Mouse (Mus musculus): ENCODE results near the gene Cdkn2a. TPM values are rescaled to one million over a fixed set of nuclear protein-coding genes. Genes with fewer than 3 reads are reported as not detected.

Gene Cdkn2a
- polyA plus RNA-seq, 1 experiment from 2014 or later = not detected

- no peaks in the 10 kb centered on the region for H3K4me1 ChIP-seq
- under 1% methylated on average over 24 of the region's 24 CpGs for WGBS
- no peak overlapping the region for H3K4me3 ChIP-seq
- no peaks in the 10 kb centered on the region for H3K36me3 ChIP-seq (replicated peaks)
- peaks cover 99% of the 10 kb centered on the region for H3K27me3 ChIP-seq (replicated peaks; ENCODE audit: low read depth, poor library complexity, severe bottlenecking)
- H3K27ac ChIP-seq (replicated peaks) = no peak overlapping the region
- H3K9me3 ChIP-seq = no peaks in the 10 kb centered on the region
- peak; percentile 63 for DNase-seq (ENCODE audit: low spot score)
These were observed 19.5 kb downstream of the Cdkn2a start for GRCm38 (mm10) chr4:89274829-89275548.

DNA sequence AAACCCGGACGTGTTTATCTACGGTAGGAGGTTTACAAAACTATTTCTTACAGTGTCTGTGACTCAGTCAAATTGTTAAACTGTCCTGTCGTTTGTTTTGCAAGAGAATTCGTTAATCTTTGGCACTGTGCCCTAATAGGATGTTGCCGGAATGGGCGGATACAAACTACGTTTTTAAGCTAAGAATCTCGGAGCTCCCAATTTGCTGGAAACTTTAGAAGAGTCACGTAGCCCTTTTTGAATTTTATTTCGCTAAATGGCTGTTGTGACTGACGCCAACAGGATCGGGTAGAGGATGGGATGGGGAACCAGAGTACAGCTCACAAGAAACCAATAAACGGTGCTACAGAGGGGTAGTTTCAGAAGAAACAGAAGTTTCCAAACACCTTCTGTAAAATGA, 20.4 kb downstream of the Cdkn2a start:
- WGBS = 2% methylated on average over 14 of the region's 14 CpGs
- no peaks in the 10 kb centered on the region for H3K9me3 ChIP-seq
- H3K36me3 ChIP-seq (replicated peaks) = no peaks in the 10 kb centered on the region
- peaks cover 99% of the 10 kb centered on the region for H3K27me3 ChIP-seq (replicated peaks; ENCODE audit: low read depth, poor library complexity, severe bottlenecking)
- peak; percentile 27 for DNase-seq (ENCODE audit: low spot score)
- no peak overlapping the region for H3K27ac ChIP-seq (replicated peaks)
- no peak overlapping the region for H3K4me3 ChIP-seq
- H3K4me1 ChIP-seq = no peaks in the 10 kb centered on the region

DNA sequence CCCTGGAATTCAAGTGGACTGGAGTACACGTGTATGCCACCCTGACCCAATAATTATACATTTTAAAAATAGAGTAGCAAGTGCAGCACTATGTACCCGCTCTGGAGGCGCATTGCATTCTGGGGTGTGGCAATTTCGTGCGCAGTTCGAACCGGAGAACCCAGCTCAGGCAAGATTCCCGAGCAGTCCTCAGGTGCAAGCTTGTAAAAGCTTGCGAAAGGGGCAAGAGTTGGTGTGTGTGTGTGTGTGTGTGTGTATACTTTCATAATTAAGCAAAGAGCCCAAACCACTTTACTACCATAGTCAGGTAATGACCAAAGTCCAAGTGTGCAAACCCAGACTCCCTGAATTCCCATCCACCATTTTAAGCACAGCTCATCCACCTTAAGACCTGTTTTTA, 20.9 kb downstream of the Cdkn2a start:
- under 1% methylated on average over 9 of the region's 9 CpGs for WGBS
- no peak overlapping the region for H3K27ac ChIP-seq (replicated peaks)
- no peaks in the 10 kb centered on the region for H3K9me3 ChIP-seq
- H3K36me3 ChIP-seq (replicated peaks) = no peaks in the 10 kb centered on the region
- H3K4me1 ChIP-seq = no peaks in the 10 kb centered on the region
- peaks cover 99% of the 10 kb centered on the region for H3K27me3 ChIP-seq (replicated peaks; ENCODE audit: low read depth, poor library complexity, severe bottlenecking)
- DNase-seq (ENCODE audit: low spot score) = no peak
- no peak overlapping the region for H3K4me3 ChIP-seq

GRCm38 (mm10) chr4:89272961-89273540, 21.4 kb downstream of the Cdkn2a start:
- under 1% methylated on average over 20 of the region's 20 CpGs for WGBS
- DNase-seq (ENCODE audit: low spot score) = peak; percentile 45
- H3K27me3 ChIP-seq (replicated peaks; ENCODE audit: low read depth, poor library complexity, severe bottlenecking) = peaks cover 96% of the 10 kb centered on the region
- no peaks in the 10 kb centered on the region for H3K9me3 ChIP-seq
- no peak overlapping the region for H3K27ac ChIP-seq (replicated peaks)
- no peak overlapping the region for H3K4me3 ChIP-seq
- no peaks in the 10 kb centered on the region for H3K36me3 ChIP-seq (replicated peaks)
- H3K4me1 ChIP-seq = no peaks in the 10 kb centered on the region

DNA sequence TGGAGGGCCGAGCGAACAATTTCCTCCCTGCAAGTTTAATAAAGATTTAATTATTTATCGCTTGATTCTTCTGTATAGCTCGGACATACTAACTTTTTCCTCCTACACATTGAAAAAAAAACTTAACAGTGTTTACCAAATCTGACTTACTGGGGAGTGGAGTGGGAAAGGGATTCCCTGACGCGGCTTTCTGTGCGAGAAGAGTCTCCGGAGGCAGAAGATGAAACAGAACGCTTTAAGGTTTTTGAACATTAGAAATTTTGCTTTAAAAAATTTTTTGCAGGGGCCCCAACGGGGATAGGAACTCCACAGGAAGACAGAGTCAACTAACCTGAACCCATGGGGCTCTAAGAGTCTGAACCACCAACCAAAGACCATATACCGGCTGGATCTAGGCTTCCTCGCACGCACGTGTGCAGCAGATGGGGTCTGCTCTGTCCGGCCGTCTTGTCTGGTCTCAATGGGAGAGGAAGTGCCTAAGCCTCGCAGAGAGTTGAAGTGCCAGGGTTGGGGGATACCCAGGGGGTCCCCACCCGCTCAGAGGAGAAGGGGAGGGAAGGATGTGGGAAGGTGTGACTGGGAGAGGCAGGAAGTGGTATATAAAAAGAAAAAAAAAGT, 22.2 kb downstream of the Cdkn2a start:
- DNase-seq (ENCODE audit: low spot score) = peak; percentile 49
- 3% methylated on average over 18 of the region's 18 CpGs for WGBS

GRCm38 (mm10) chr4:89257768-89258167, 36.7 kb downstream of the Cdkn2a start:
- WGBS = 78% methylated on average over 1 of the region's 1 CpGs
- Histone ChIP-seq H3K4me3 (no peak overlapping the region), H3K27me3 (replicated peaks; ENCODE audit: low read depth, poor library complexity, severe bottlenecking) (0 out of 2 replicates have a peak, but pooled peaks cover 4% of the 10 kb centered on the region), H3K27ac (replicated peaks) (no peak overlapping the region), H3K9me3 (no peaks in the 10 kb centered on the region), H3K4me1 (no peaks in the 10 kb centered on the region), H3K36me3 (replicated peaks) (no peaks in the 10 kb centered on the region)
- DNase-seq (ENCODE audit: low spot score) = no peak

More for the DNA sequence above, 22.2 kb downstream of the Cdkn2a start:
- H3K27ac ChIP-seq (replicated peaks) = no peak overlapping the region
- H3K4me3 ChIP-seq = no peak overlapping the region
- H3K4me1 ChIP-seq = no peaks in the 10 kb centered on the region
- H3K9me3 ChIP-seq = no peaks in the 10 kb centered on the region
- no peaks in the 10 kb centered on the region for H3K36me3 ChIP-seq (replicated peaks)
- H3K27me3 ChIP-seq (replicated peaks; ENCODE audit: low read depth, poor library complexity, severe bottlenecking) = peaks cover 91% of the 10 kb centered on the region

- Histone ChIP-seq H3K9me3 (no peaks in the 10 kb centered on the region), H3K27me3 (replicated peaks; ENCODE audit: low read depth, poor library complexity, severe bottlenecking) (no peaks in the 10 kb centered on the region)
- 93% methylated on average over 8 of the region's 8 CpGs for WGBS
These were observed 60.0 kb downstream of the Cdkn2a start for GRCm38 (mm10) chr4:89234446-89234845.

More at GRCm38 (mm10) chr4:89234446-89234845, 60.0 kb downstream of the Cdkn2a start:
- no peak for DNase-seq (ENCODE audit: low spot score)
- Histone ChIP-seq H3K36me3 (replicated peaks) (no peaks in the 10 kb centered on the region), H3K4me3 (no peak overlapping the region), H3K27ac (replicated peaks) (no peak overlapping the region), H3K4me1 (no peaks in the 10 kb centered on the region)

Other genes starting within 250 kb of the Cdkn2a start
- 129 and 137 TPM in 2 replicates for gene Mtap, start 157.5 kb downstream of the Cdkn2a start, polyA plus RNA-seq (2016; fragmentation: Nextera tagmentation; extraction: Ambion mirVana)
- gene Cdkn2b, start 16.4 kb upstream of the Cdkn2a start, polyA plus RNA-seq (2016; fragmentation: Nextera tagmentation; extraction: Ambion mirVana) = 0.88 and 1.2 TPM in 2 replicates